Mouse (Mus musculus) stomach, postnatal 0 days (tissue): ENCODE results near the gene Supt3. TPM values are rescaled to one million over a fixed set of nuclear protein-coding genes. Genes with fewer than 3 reads are reported as not detected.

Experiments
- ATAC-seq: fragments of 200-750 bp; cut with Nextera tagmentation; 2 replicates; pipeline ENCODE4 v1.8.0; 2017; ENCODE audit not compliant: low FRiP score, low TSS enrichment
- DNase-seq: peaks from one replicate; pipeline ENCODE4 v3.0.0-alpha.2; 2016; ENCODE audit warnings: low spot score
- H3K27ac ChIP-seq: fragments of 300-500 bp; sonication (generic); replicated peaks from 2 replicates; pipeline ENCODE4 v1.5.1; 2014; ENCODE audit warnings: mild to moderate bottlenecking, control low read depth
- H3K27me3 ChIP-seq: fragments of 300-500 bp; sonication (generic); 2 replicates; pipeline ENCODE4 v1.6.1; 2014; ENCODE audit warnings: low read length; ENCODE audit not compliant: control insufficient read depth, insufficient read depth
- H3K36me3 ChIP-seq: fragments of 300-500 bp; sonication (generic); 2 replicates; pipeline ENCODE4 v1.6.1; 2014; ENCODE audit warnings: low read length, mixed read lengths; ENCODE audit not compliant: control insufficient read depth, insufficient read depth
- H3K4me1 ChIP-seq: fragments of 300-500 bp; sonication (generic); replicated peaks from 2 replicates; pipeline ENCODE4 v1.6.1; 2014; ENCODE audit warnings: antibody characterized with exemption; ENCODE audit not compliant: control insufficient read depth, insufficient read depth
- H3K4me2 ChIP-seq: fragments of 300-500 bp; sonication (generic); replicated peaks from 2 replicates; pipeline ENCODE4 v1.6.1; 2014; ENCODE audit warnings: low read depth, mild to moderate bottlenecking, control low read depth, moderate library complexity
- H3K4me3 ChIP-seq: fragments of 300-500 bp; sonication (generic); 2 replicates; pipeline ENCODE4 v1.5.1; 2014; ENCODE audit warnings: low read depth, low read length, control low read depth
- H3K9ac ChIP-seq: fragments of 300-500 bp; sonication (generic); 2 replicates; pipeline ENCODE4 v1.6.1; 2014; ENCODE audit warnings: mild to moderate bottlenecking, low read length, control low read depth, mixed read lengths
- H3K9me3 ChIP-seq: fragments of 300-500 bp; sonication (generic); 2 replicates; pipeline ENCODE4 v1.6.1; 2016; ENCODE audit warnings: low read length; ENCODE audit not compliant: control insufficient read depth
- CTCF ChIP-seq: IDR thresholded peaks from 2 replicates; pipeline ENCODE4 v1.5.1; 2016; ENCODE audit warnings: antibody characterized with exemption, low read depth, mild to moderate bottlenecking, moderate library complexity
- EP300 ChIP-seq: optimal IDR thresholded peaks from 2 replicates; pipeline ENCODE3; 2016; ENCODE audit warnings: antibody characterized with exemption
- WGBS: fragments of 180-500 bp; shearing (Covaris S2); extraction: QIAGEN DNeasy Blood & Tissue Kit; methylation state at CpG from one replicate; pipeline ENCODE4 v1.1.7; 2014; 5-methylcytosine and 5-hydroxymethylcytosine counted together
- polyA plus RNA-seq: library from polyadenylated mRNA; unstranded; fragments of >200 nt; fragmentation: Nextera tagmentation; extraction: Ambion mirVana; gene quantifications from 2 replicates; pipeline ENCODE4 v1.2.1, GENCODE M21; 2015

Gene Supt3
- polyA plus RNA-seq, 1 experiment from 2014 or later, result 8.9 TPM

DNA sequence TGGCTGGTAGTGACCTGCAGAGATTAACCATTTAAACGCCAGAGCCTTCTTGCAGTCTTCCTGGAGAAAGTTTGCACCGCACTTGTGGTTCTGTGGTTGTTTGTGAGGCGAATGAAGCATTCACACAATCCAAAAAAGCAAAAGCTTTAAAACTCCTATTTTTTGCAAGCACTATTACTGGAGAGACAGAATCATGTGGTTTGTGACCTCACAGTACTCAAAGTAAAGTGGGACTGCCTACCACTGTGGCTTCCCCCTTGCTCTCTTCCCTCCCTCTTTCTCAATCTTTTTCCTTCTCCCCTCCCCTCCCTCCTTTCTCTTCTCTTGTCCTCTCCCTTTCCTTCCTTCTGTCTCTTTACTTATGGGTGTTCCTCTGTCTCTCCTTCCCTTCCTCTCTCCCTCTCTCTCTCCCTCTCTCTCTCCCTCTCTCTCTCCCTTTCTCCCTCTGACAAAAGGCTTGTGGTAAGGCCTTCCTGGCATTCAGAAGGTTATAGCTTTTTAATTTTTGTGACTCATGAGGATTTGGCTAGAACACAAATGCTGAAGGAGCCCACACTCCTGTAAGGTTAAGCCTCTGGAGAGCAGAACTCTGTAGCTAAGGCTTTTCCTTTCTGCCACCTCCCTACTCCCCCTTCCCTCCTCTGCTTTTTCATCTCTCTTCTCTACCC is 37.7 kb downstream of the Supt3 start, which contains the start of gene Runx2:
Runx2 (minus strand) TSS at position 290 of the 668 bp plus-strand sequence.
- Histone ChIP-seq H3K36me3 (no peaks in the 10 kb centered on the region), H3K27me3 (no peaks in the 10 kb centered on the region), H3K9ac (no peak within 1 kb of the TSS), H3K4me2 (peak within 1 kb of the TSS; percentile 25; the same call in 1 of the 2 replicates), H3K4me3 (no peak within 1 kb of the TSS), H3K27ac (no peak within 1 kb of the TSS), H3K9me3 (no peaks in the 10 kb centered on the region), H3K4me1 (no peaks in the 10 kb centered on the region)
- no peak for DNase-seq
- no peak for TF ChIP-seq CTCF
- no peak for TF ChIP-seq EP300
- WGBS, result 49% methylated on average over 3 of the region's 3 CpGs
- no peak for ATAC-seq

DNA sequence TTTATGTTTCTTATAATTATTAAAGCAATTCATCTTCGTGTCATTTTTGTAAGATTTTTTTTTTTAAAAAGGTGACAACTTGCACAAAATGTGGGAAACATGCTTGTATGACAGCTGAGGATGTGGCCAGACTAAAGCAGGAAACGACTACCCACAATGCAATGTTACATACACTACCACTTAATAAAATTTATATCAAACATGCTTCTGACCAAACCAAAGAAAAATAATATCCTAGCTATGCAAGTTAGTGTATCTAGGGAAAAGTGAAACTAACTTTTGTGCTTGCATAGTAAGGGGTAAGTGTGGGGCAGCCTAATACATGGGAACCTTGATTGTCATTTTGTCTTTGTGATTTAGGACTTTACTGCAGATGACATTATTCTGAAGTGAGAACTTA is 41.9 kb downstream of the Supt3 start:
- no peak overlapping the region for H3K4me3 ChIP-seq
- no peak overlapping the region for H3K27ac ChIP-seq
- no peaks in the 10 kb centered on the region for H3K36me3 ChIP-seq
- no peak overlapping the region for H3K9ac ChIP-seq
- TF ChIP-seq EP300 (no peak), CTCF (no peak)
- H3K9me3 ChIP-seq, result no peaks in the 10 kb centered on the region
- H3K4me2 ChIP-seq, result no peak overlapping the region
- WGBS, result 82% methylated on average over 2 of the region's 2 CpGs
- H3K4me1 ChIP-seq, result no peaks in the 10 kb centered on the region
- H3K27me3 ChIP-seq, result no peaks in the 10 kb centered on the region
- DNase-seq, result no peak
- ATAC-seq, result no peak

DNA sequence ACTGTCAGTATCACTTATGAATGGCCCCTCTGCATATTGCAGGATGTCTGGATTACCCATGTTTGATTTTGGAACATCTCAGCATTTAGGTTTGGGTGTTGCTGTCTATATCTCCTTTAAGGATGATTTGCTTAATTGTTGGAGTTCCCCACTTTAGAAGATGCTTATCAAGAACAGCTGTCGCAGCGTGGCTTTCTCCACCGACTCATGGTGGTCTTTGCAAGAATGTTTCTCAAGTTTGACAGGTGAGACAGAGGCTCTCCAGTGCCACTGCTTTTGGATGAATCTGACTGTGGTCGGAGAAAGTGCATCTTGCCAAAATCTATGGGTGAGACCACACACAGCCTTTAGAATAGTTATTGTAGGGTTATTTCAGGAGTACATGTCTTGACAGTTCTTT is 42.9 kb downstream of the Supt3 start:
- no peak overlapping the region for H3K27ac ChIP-seq
- H3K36me3 ChIP-seq, result no peaks in the 10 kb centered on the region
- WGBS, result 61% methylated on average over 4 of the region's 4 CpGs
- TF ChIP-seq EP300 (no peak), CTCF (no peak)
- no peak overlapping the region for H3K4me2 ChIP-seq
- H3K27me3 ChIP-seq, result no peaks in the 10 kb centered on the region
- DNase-seq, result no peak
- H3K4me3 ChIP-seq, result no peak overlapping the region
- no peak overlapping the region for H3K9ac ChIP-seq
- no peaks in the 10 kb centered on the region for H3K4me1 ChIP-seq
- no peaks in the 10 kb centered on the region for H3K9me3 ChIP-seq
- no peak for ATAC-seq

DNA sequence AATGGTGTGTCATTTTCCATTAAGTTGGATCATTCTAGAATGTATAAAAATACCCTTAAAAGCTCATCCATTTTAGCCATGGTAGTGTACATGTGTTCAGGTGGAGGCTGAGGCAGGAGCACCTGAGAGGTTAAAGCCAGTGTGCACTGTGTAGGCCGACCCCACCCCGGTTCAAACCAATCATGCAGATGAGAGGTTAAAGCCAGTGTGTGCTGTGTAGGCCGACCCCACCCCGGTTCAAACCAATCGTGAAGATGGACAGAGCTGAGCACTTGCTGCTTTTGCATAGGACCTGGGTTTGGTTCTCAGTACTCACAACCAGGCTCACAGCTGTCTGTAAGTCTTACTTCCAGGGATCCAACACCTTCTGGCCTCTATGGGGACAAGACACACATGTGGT is 45.0 kb downstream of the Supt3 start:
- no peaks in the 10 kb centered on the region for H3K4me1 ChIP-seq
- H3K4me3 ChIP-seq, result no peak overlapping the region
- TF ChIP-seq EP300 (no peak), CTCF (no peak)
- H3K9ac ChIP-seq, result no peak overlapping the region
- DNase-seq (no peak), ATAC-seq (no peak)
- no peaks in the 10 kb centered on the region for H3K9me3 ChIP-seq
- 88% methylated on average over 5 of the region's 5 CpGs for WGBS
- H3K36me3 ChIP-seq, result no peaks in the 10 kb centered on the region
- H3K4me2 ChIP-seq, result no peak overlapping the region
- no peaks in the 10 kb centered on the region for H3K27me3 ChIP-seq
- H3K27ac ChIP-seq, result no peak overlapping the region

DNA sequence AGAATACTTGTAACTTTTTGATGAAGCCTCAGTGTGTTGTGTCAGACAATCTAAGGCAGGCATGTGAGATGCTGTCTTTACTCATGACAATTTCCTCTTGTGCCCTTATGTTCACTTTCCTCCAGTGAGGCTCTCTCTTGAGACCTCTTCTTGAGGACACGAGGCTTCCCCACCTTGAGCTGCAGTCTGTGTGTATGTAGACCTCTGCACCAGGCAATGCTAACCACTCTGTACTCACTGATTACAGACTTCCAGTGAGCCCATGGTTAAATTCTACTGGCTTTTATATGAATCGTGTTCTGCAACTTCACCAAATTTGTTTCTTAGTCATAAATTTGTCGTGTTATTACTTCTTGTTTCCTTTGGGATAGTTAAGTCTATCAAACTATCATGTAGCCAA is 50.2 kb downstream of the Supt3 start:
- H3K4me2 ChIP-seq, result no peak overlapping the region
- DNase-seq (no peak), ATAC-seq (no peak)
- 66% methylated on average over 3 of the region's 3 CpGs for WGBS
- no peak overlapping the region for H3K27ac ChIP-seq
- H3K9ac ChIP-seq, result no peak overlapping the region
- no peaks in the 10 kb centered on the region for H3K36me3 ChIP-seq
- TF ChIP-seq CTCF, result no peak
- TF ChIP-seq EP300, result no peak
- H3K9me3 ChIP-seq, result no peaks in the 10 kb centered on the region
- no peaks in the 10 kb centered on the region for H3K4me1 ChIP-seq
- H3K27me3 ChIP-seq, result no peaks in the 10 kb centered on the region
- H3K4me3 ChIP-seq, result no peak overlapping the region

DNA sequence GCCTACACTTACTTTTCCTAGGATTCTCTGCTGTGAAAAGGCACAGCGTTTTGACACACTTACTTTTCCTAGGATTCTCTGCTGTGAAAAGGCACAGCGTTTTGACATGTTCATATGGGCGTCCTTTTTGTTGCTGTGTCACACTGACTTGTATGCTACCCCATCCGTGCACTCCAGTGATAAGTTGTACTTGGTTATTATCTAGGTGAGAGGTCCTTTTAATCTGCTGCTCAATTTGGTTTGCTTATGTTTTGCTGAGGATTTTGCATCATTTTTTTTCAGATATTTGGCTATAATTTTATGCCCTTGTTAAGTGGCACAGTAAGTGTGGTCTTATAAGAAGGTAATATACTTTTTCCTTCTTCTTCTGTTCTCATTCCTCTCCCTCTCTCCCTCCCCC is 51.0 kb downstream of the Supt3 start:
- no peaks in the 10 kb centered on the region for H3K9me3 ChIP-seq
- H3K27me3 ChIP-seq, result no peaks in the 10 kb centered on the region
- H3K36me3 ChIP-seq, result no peaks in the 10 kb centered on the region
- no peaks in the 10 kb centered on the region for H3K4me1 ChIP-seq
- no peak overlapping the region for H3K4me2 ChIP-seq
- TF ChIP-seq EP300, result no peak
- TF ChIP-seq CTCF, result no peak
- H3K9ac ChIP-seq, result no peak overlapping the region
- no peak overlapping the region for H3K4me3 ChIP-seq
- WGBS, result 74% methylated on average over 4 of the region's 4 CpGs
- no peak for DNase-seq
- no peak overlapping the region for H3K27ac ChIP-seq
- no peak for ATAC-seq
